Comparison of ENCODE assay signal across 10 mouse cellular contexts in genomic region chr9:58815552-58816260, GRCm38 (mm10). TPM values are rescaled to one million over a fixed set of nuclear protein-coding genes. Genes with fewer than 3 reads are reported as not detected.
A peak's percentile ranks its signal among the peaks of the same experiment; 100 is the strongest.
DNase-seq lines count a peak whose midpoint lies in the region; ATAC-seq and TF ChIP-seq lines count a peak whose summit lies in the region.
"Had no signal": no experiment of that assay in that cellular context is flagged by ENCODE, and none has a peak within 500 bp of the region (broad histone marks: within the 10 kb centered on the region; RNA-seq: fewer than 3 reads in every experiment).

No protein-coding gene starts in this region.

- H3K4me2 ChIP-seq in kidney, embryonic 16.5 days (replicated peaks; ENCODE audit: low read depth, low read length), result no peak overlapping the region
- H3K4me2 ChIP-seq: midbrain, embryonic 12.5 days had no signal

- H3K27ac ChIP-seq in kidney, embryonic 16.5 days (ENCODE audit: low read length), result no peak overlapping the region
- H3K27ac ChIP-seq in layer of hippocampus, adult 2 months, result no peak overlapping the region
- no peak overlapping the region for H3K27ac ChIP-seq in cerebellum, adult 2 months (ENCODE audit: insufficient read depth, low read length)
- H3K27ac ChIP-seq: midbrain, embryonic 12.5 days had no signal

- H3K4me1 ChIP-seq in kidney, embryonic 16.5 days (ENCODE audit: insufficient read depth, low read length), result no peaks in the 10 kb centered on the region
- H3K4me1 ChIP-seq in cerebellum, adult 2 months (ENCODE audit: control insufficient read depth, insufficient read depth, low read length), result 0 out of 2 replicates have a peak, but pooled peaks cover 3% of the 10 kb centered on the region

- no peaks in the 10 kb centered on the region for H3K9me3 ChIP-seq in kidney, embryonic 16.5 days (ENCODE audit: low read length)
- H3K9me3 ChIP-seq: midbrain, embryonic 12.5 days had no signal

- DNase-seq in kidney, adult 9 months, result no peak
- peak; percentile 23 for DNase-seq in fat pad, adult 2 months (ENCODE audit: extremely low read depth, low read depth, low spot score)
- peak; percentile 70 to 74 for DNase-seq in layer of hippocampus, adult 2 months (ENCODE audit: low spot score in 2 of 2)
- peak; percentile 63 to 67 for DNase-seq in right cerebral cortex, adult 2 months (ENCODE audit: low spot score in 2 of 2)
- no peak for DNase-seq in cerebellum, adult 2 months
- DNase-seq: retina, postnatal 1 day had no signal

- no peak for TF ChIP-seq CTCF in layer of hippocampus, adult 2 months (conservative IDR thresholded peaks at IDR 0.05)
- TF ChIP-seq CTCF in cerebellum, adult 2 months (IDR thresholded peaks at IDR 0.05; ENCODE audit: borderline replicate concordance, insufficient read depth, low read depth, low read length), result no peak

- no peak overlapping the region for H3K9ac ChIP-seq in kidney, embryonic 16.5 days (replicated peaks; ENCODE audit: low read length)
- H3K9ac ChIP-seq: midbrain, embryonic 12.5 days had no signal

- H3K27me3 ChIP-seq in kidney, embryonic 16.5 days (ENCODE audit: insufficient read depth, low read length), result peaks cover 26% of the 10 kb centered on the region
- no peaks in the 10 kb centered on the region for H3K27me3 ChIP-seq in cerebellum, adult 2 months (ENCODE audit: control insufficient read depth, insufficient read depth, low read length)

- ATAC-seq in kidney, embryonic 16.5 days (ENCODE audit: low FRiP score, low TSS enrichment), result peak; percentile 86
- ATAC-seq in inflammation-experienced regulatory T-cells, adult 6 months, result no peak

- no peaks in the 10 kb centered on the region for H3K36me3 ChIP-seq in kidney, embryonic 16.5 days (ENCODE audit: insufficient read depth, low read length)
- H3K36me3 ChIP-seq: midbrain, embryonic 12.5 days had no signal

- TF ChIP-seq POLR2A in cerebellum, adult 2 months (IDR thresholded peaks at IDR 0.05; ENCODE audit: borderline replicate concordance, insufficient read depth, low read length), result no peak

- no peak overlapping the region for H3K4me3 ChIP-seq in kidney, embryonic 16.5 days (ENCODE audit: low read length)
- H3K4me3 ChIP-seq in layer of hippocampus, adult 2 months, result no peak overlapping the region
- no peak overlapping the region for H3K4me3 ChIP-seq in cerebellum, adult 2 months (replicated peaks; ENCODE audit: insufficient read depth, low read depth, low read length)
- H3K4me3 ChIP-seq: midbrain, embryonic 12.5 days had no signal

- 30% methylated on average over 15 of the region's 15 CpGs for WGBS in kidney, embryonic 16.5 days
- 56% methylated on average over 15 of the region's 15 CpGs for WGBS in cerebellum, adult 2 months

RNA-seq across cellular contexts. Expression of gene Hcn4, which starts 7.5 kb away (rescaled TPM):
- 0.34 and 0.39 TPM in 2 replicates for polyA plus RNA-seq in kidney, embryonic 16.5 days (2015; fragmentation: Nextera tagmentation; extraction: Ambion mirVana)
- total RNA-seq in layer of hippocampus, adult 2 months (2021), result 1 to 10 TPM; 1.3 to 1.7 TPM
- not detected for polyA plus RNA-seq in inflammation-experienced regulatory T-cells, adult 6 months (2017; shearing (Covaris generic))
- polyA plus RNA-seq in cerebellum, adult 2 months (2012; rRNA removed), result 4.1 and 4.9 TPM in 2 replicates
- total RNA-seq: liver, adult 2 months had no signal
- polyA plus RNA-seq: liver, adult 2 months had no signal

Comparison
In these comparisons a context has a peak if more than half of its experiments do, and no peak if none do; other contexts are left out.
1. DNase-seq: peak in fat pad, adult 2 months (single experiment), layer of hippocampus, adult 2 months (2 of 2) and right cerebral cortex, adult 2 months (2 of 2); none in kidney, adult 9 months (single experiment) and cerebellum, adult 2 months (0 of 2).